Mouse (Mus musculus) forebrain, embryonic 11.5 days (tissue): Measurements from ENCODE around the gene Apc2. TPM values are rescaled to one million over a fixed set of nuclear protein-coding genes. Genes with fewer than 3 reads are reported as not detected.

Experiments
- microRNA-seq: library from miRNA; unstranded; fragments of <30 nt; microRNA quantifications from one replicate; pipeline ENCODE4, GENCODE M21; 2016; ENCODE audit not compliant: insufficient number of aligned reads
- polyA plus RNA-seq: library from polyadenylated mRNA; unstranded; fragments of >200 nt; fragmentation: Nextera tagmentation; extraction: Ambion mirVana; gene quantifications from 2 replicates; pipeline ENCODE4 v1.2.1, GENCODE M21; 2014

Apc2 gene
- polyA plus RNA-seq, 1 experiment from 2014 or later: 77.7 TPM

Small RNA genes lying within 50 kb of the gene (microRNA-seq; reads per million reads assigned to microRNA genes)
- gene Mir6911: not detected

Other genes with a start within 250 kb of the Apc2 start
- gene Gpx4, start 248.8 kb upstream of the Apc2 start, polyA plus RNA-seq: 506 and 516 TPM in 2 replicates
- 12.5 and 13.6 TPM in 2 replicates for gene Sbno2, start 190.4 kb upstream of the Apc2 start, polyA plus RNA-seq
- gene Stk11, start 180.2 kb upstream of the Apc2 start, polyA plus RNA-seq: 26.5 and 31.6 TPM in 2 replicates
- gene Atp5d, start 157.3 kb upstream of the Apc2 start, polyA plus RNA-seq: 401 and 414 TPM in 2 replicates
- gene Cbarp, start 155.1 kb upstream of the Apc2 start, polyA plus RNA-seq: 10.4 and 15.0 TPM in 2 replicates
- 58.3 and 66.4 TPM in 2 replicates for gene Midn, start 147.7 kb upstream of the Apc2 start, polyA plus RNA-seq
- gene Cirbp, start 130.0 kb upstream of the Apc2 start, polyA plus RNA-seq: 82.0 and 83.4 TPM in 2 replicates
- 6.4 and 8.3 TPM in 2 replicates for gene 1600002K03Rik, start 123.0 kb upstream of the Apc2 start, polyA plus RNA-seq
- gene Efna2, start 116.5 kb upstream of the Apc2 start, polyA plus RNA-seq: 48.8 and 50.7 TPM in 2 replicates
- gene Mum1, start 69.5 kb upstream of the Apc2 start, polyA plus RNA-seq: 75.6 and 79.4 TPM in 2 replicates
- gene Ndufs7, start 46.9 kb upstream of the Apc2 start, polyA plus RNA-seq: 219 and 265 TPM in 2 replicates
- gene Gamt, start 35.0 kb upstream of the Apc2 start, polyA plus RNA-seq: 20.4 and 24.1 TPM in 2 replicates
- gene Dazap1, start 34.5 kb upstream of the Apc2 start, polyA plus RNA-seq: 53.2 and 55.4 TPM in 2 replicates
- 858 and 895 TPM in 2 replicates for gene Rps15, start 3.5 kb upstream of the Apc2 start, polyA plus RNA-seq
- gene 2310011J03Rik, start 24.6 kb downstream of the Apc2 start, polyA plus RNA-seq: 39.7 and 45.2 TPM in 2 replicates
- gene Pcsk4, start 33.5 kb downstream of the Apc2 start, polyA plus RNA-seq: 3.8 and 4.5 TPM in 2 replicates
- 7.0 and 8.0 TPM in 2 replicates for gene Reep6, start 34.0 kb downstream of the Apc2 start, polyA plus RNA-seq
- gene Adamtsl5, start 52.4 kb downstream of the Apc2 start, polyA plus RNA-seq: 0.51 and 0.76 TPM in 2 replicates
- gene Plk5, start 60.5 kb downstream of the Apc2 start, polyA plus RNA-seq: 0.36 and 0.87 TPM in 2 replicates
- gene Mex3d, start 91.7 kb downstream of the Apc2 start, polyA plus RNA-seq: 13.3 and 15.9 TPM in 2 replicates
- 276 and 322 TPM in 2 replicates for gene Mbd3, start 103.6 kb downstream of the Apc2 start, polyA plus RNA-seq
- 430 and 504 TPM in 2 replicates for gene Uqcr11, start 110.9 kb downstream of the Apc2 start, polyA plus RNA-seq
- 237 and 256 TPM in 2 replicates for gene Tcf3, start 137.7 kb downstream of the Apc2 start, polyA plus RNA-seq
- gene Onecut3, start 198.9 kb downstream of the Apc2 start, polyA plus RNA-seq: 0.49 and 0.53 TPM in 2 replicates
- 0.35 and 0.59 TPM in 2 replicates for gene Atp8b3, start 243.1 kb downstream of the Apc2 start, polyA plus RNA-seq